Mouse (Mus musculus) gastrocnemius, adult 8-10 months (tissue): Measurements from ENCODE around the gene Paqr8. TPM values are rescaled to one million over a fixed set of nuclear protein-coding genes. Genes with fewer than 3 reads are reported as not detected.

Source experiments
- DNase-seq, 2 experiments: peaks; one replicate each; pipeline ENCODE4 v3.0.0; 2022; ENCODE audit warnings: low spot score in 2 of 2
- total RNA-seq, 4 experiments: library from RNA; stranded (reverse); gene quantifications; 2 replicates each; pipeline ENCODE4 v1.2.4; 2022

Paqr8 gene
- total RNA-seq, 4 experiments from 2014 or later: 0.58 to 0.92 (median 0.79) TPM

DNA sequence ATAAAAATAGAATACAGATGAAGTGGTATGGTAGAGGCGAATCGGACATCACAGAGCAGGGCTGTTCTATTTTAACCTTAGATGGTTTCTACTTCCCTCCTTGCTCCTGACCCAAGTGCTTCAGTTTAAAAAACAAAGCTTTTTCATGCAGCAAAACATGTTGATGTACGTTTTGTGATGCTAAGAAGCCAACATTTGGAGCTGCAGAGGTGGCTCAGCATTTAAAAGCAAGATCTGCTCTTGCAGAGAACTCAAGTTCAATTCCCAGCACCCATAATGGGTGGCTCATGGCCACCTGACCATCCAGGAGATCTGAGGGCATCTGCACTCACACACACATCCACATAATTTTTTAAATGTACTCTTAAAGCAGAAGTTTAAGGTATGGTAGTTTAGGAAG lies 64.5 kb downstream of the Paqr8 start:
- DNase-seq: no peak

DNA sequence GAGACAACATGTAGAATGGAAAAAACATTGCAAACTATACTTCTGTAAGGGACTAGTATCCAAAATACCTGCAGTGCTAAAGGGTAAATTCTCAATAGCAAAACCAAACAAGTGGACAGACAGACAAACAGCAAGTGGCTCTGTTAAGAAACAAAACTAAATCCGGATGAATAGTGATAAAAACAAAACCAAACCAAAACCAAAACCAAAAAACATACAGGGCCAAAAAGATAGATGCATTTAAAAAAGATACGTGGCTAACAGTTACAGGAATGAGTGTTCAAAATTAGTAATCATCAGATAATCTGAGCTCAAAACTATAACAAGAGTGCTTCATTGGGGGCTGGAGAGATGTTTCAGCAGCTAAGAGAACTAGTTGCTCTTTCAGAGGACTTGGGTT lies 79.2 kb downstream of the Paqr8 start:
- no peak for DNase-seq

DNA sequence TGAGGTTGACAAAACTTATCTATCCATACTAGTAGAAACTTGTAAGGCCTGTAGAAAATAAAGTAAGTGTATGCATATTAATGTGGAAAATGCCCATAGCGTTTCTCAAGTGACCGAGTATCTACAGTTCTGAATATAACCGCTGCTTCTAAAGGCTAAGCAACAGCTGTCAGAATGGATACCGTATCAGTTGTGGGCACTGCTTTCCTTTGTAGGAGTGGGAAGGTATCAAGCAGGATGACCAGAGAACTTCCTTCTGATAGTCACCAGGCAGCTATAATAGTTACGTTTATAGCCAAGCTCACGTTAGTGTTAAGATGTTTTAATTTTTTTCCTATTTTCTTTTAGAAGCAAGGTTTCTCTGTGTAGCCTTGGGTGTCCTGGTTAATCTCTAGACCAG lies 83.0 kb downstream of the Paqr8 start:
- DNase-seq: no peak

DNA sequence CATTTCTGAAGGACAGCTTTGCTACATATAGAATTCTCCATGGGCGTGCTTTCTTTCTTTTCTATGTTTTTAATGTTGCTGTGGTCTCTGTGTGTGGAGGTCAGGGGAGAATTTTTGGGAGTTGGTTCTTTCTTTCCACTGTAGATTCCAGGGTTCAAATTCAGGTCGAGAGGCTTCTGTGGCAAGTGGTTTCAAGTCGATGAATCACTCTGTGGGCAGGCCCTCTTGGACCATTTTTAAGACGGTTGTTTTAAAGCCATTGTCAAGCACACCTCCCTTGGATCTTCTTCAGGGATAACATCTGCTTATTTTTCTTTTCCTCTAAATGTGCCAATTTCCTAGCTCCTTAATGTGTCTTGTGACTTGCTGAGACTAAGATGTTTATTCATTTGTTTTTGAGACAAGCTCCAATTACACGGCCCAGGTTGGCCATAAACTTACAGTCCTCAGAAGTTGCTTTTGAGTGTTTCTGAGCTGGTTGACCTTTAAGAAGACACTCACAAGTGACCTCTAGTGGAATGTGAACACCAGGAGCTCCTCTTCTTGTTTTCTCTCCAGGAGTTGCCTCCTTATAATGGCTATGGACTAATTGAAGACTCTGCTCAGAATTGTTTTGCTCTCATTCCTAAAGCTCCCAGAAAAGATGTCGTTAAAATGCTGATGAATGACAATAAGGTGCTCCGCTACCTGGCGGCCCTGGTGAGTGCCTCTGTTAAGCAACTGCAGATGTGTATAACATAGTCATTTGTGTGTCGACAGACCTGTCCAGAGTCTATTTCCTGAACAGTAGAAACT lies 84.1 kb downstream of the Paqr8 start:
- DNase-seq: no peak

DNA sequence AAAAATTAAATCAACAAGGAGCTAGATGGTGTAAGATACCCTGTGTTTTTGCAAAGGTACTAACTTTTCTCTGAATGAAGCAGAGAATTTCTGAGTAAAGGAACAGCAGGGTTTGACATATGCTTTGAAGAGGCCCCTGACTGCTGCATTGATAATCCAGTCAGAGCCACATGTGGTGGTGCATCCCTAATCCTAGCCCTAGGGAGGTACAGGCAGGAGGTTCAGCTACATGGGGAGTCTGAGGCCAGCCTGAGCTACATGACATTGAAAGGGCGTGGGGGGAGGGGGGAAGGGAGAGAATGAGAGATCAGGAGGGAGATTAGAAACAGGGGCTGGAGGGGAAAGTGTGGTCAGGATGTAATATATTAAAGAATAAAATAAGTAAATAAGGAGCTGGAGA lies 90.1 kb downstream of the Paqr8 start:
- DNase-seq: no peak

DNA sequence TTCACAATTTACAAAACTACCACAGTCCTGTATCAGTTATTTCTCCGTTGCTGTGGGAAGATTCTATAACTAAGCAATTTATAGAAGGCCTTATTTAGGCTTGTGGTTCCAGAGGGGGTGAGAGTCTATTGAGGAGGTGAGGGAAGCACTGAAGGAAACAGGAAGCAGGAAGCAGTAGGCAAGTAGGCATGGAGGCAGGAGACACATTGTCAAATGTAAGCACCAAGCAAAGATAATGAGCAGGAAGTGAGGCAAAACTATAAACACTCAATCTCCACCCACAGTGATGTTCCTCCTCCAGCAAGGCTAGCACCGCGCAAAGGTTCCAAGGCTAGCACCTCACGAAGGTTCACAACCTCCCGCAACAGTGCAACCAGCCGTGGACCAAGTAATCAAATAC lies 91.4 kb downstream of the Paqr8 start:
- DNase-seq: no peak

DNA sequence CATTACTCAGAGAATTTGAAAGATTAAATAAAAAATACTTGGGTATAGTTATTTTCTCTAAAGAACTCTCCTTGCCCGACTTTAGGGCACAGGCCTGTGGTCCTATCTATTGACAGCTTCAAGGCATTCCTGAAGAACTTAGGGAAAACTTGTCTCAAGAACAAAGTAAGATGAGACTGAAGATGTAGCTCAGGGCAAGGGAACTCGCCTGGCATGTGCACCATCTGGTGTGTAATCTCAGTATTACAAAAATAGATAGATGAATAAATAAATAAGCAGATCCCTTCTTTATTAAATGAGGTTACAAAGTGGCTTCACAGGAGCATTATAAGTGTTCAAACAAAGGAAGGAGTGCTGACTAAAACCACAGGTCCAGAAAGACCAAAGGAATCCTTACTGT lies 93.7 kb downstream of the Paqr8 start:
- no peak for DNase-seq

DNA sequence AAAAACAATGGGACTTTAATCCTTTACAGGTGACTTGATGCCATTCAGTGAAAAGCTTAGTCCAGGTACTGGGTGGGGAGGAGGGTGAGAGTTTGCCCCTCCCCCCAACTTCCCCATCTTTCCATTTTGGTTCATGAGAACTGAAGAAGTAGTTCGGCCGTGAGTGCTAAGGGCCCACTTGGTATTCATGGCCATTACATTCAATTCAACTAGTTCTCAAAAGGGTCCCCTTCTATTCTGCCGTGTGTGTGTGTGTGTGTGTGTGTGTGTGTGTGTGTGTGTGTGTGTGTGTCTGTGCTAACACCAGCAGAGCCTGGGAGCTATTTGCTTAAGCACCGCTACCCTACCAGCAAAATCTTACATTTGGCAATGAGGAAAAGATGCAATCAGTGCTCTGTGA lies 94.2 kb downstream of the Paqr8 start:
- no peak for DNase-seq

DNA sequence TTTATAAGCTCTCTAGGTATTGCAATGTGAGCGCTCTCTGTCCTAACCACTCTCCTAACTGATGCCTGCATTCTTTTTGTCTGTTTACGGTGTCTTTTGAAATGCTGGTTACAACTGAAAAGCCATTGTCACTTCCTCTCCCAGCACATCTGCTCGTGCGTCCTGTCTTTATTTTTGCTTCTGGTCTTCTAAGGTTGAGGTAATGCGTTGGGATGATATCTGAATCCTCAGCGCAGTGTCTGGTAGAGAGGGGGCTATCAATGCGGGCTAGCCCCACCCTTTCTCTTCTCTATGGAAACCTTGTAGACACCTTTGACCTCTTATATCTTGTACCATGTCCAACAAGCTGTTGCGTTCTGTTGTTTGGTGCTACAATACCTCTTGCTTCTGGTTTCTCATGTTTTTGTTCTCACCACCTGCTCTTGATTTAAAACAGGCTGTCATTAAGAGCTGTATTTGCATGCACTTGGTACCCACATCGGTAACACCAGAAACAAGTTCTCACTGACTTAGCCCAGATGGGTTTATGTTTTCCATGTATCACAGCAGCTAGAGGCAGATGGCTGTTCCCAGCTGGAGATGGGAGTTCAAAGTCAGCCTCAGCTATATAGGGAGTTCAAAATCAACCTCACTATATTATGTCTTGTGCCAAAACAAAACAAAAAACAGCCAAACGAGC lies 96.1 kb downstream of the Paqr8 start:
- no peak for DNase-seq

Other genes starting within 250 kb of the Paqr8 start
- gene Il17a, start 159.7 kb upstream of the Paqr8 start, total RNA-seq: not detected
- not detected for gene Il17f, start 100.0 kb upstream of the Paqr8 start, total RNA-seq
- gene Mcm3, start 70.3 kb upstream of the Paqr8 start, total RNA-seq: 1 to 10 TPM; 2.6 to 3.3 (median 3.1) TPM
- gene Efhc1, start 61.0 kb downstream of the Paqr8 start, total RNA-seq: under 1 TPM in 3 of 4 experiments, not detected in 1; 0.12 to 0.29 (median 0.13) TPM
- 1 to 10 TPM; 1.7 to 2.3 (median 1.8) TPM for gene Tram2, start 188.6 kb downstream of the Paqr8 start, total RNA-seq